Mouse (Mus musculus): ENCODE results near the gene Usp37.

- TF ChIP-seq CTCF (IDR thresholded peaks at IDR 0.05; ENCODE audit: low read depth, low read length) (no peak), GATA1 (IDR thresholded peaks at IDR 0.05; ENCODE audit: borderline replicate concordance, low read length) (no peak), TAL1 (conservative IDR thresholded peaks at IDR 0.05; ENCODE audit: low read depth, low read length) (no peak), GATA2 (IDR thresholded peaks at IDR 0.05; ENCODE audit: borderline replicate concordance, low read depth, low read length) (no peak)
Measured at GRCm38 (mm10) chr1:74423147-74423546, 120.9 kb downstream of the Usp37 start.

Data from G1E (cell line).